Mouse (Mus musculus) lung, adult 2 months (tissue): ENCODE data around the gene Limch1. TPM values are rescaled to one million over a fixed set of nuclear protein-coding genes. Genes with fewer than 3 reads are reported as not detected.

Experiments used
- DNase-seq: peaks from one replicate; pipeline ENCODE4 v3.0.0; 2022
- H3K4me1 ChIP-seq: fragments of 200-500 bp; 2 replicates; pipeline ENCODE4 v1.6.1; 2011; ENCODE audit warnings: low read length; ENCODE audit not compliant: control insufficient read depth, insufficient read depth
- H3K4me3 ChIP-seq: fragments of 200-500 bp; replicated peaks from 2 replicates; pipeline ENCODE3; 2011; ENCODE audit warnings: low read depth, mild to moderate bottlenecking, control low read depth, low read length; ENCODE audit errors: extremely low read depth
- CTCF ChIP-seq: fragments of 200-500 bp; IDR thresholded peaks from 2 replicates; pipeline ENCODE4 v1.5.1; 2011; ENCODE audit warnings: mild to moderate bottlenecking, low read length, control low read depth; ENCODE audit not compliant: insufficient read depth
- POLR2A ChIP-seq: fragments of 200-500 bp; IDR thresholded peaks from 2 replicates; pipeline ENCODE4 v1.6.1; 2011; ENCODE audit warnings: low read depth, mild to moderate bottlenecking, control low read depth, low read length, borderline replicate concordance; ENCODE audit errors: extremely low read depth
- WGBS: fragments of 180-500 bp; shearing (Covaris S2); methylation state at CpG from one replicate; pipeline ENCODE4 v1.1.7; 2018; 5-methylcytosine and 5-hydroxymethylcytosine counted together
- polyA plus RNA-seq: library from polyadenylated mRNA; depleted of rRNA; stranded (reverse); fragments of >200 nt; gene quantifications from 2 replicates; pipeline ENCODE4 v1.2.3, GENCODE M21; 2012; rRNA removed

Gene Limch1
- polyA plus RNA-seq, 1 experiment: 242 TPM

DNA sequence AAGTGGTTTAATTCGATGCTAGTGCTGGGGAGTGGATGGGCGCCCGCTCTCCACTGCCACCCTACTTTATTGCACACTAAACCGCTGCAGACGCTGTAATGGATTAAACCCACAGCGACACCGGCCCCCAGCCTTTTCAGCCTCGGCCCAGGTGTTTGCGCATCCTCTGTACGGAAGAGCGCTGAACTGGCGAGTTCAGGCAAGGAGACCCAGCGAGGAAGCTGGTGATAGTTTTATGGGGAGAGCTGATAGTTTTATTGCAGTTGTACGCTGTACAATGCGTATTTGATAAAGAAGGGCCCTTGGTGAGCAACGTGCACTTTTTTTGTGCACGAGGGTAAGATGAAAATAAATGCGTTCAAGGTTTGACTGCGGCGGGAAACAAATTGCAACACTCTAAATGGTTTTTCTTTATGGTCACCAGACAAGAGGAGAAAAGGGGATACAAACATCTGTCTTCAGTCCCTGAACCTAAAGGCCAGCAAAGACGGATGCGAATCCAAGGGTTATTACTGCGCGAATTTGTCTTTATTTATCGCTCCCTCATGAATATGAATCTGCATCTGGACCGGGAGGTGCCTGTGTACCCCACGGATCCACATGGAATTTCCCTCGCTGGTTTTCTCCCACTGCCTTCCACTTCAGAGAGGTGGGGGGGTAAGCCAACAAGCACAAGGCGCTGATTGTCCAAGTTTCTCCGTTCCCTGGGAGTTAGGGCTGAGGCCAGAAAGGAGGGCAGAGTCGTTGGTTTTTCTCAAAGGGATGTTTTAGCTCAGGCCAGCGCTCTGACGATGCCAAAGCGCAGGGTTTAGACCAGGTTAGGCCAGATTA, 355.2 kb downstream of the Limch1 start:
- Histone ChIP-seq H3K4me3 (no peak overlapping the region), H3K4me1 (no peaks in the 10 kb centered on the region)
- TF ChIP-seq CTCF (no peak), POLR2A (no peak)
- DNase-seq: no peak
- 8% methylated on average over 34 of the region's 34 CpGs for WGBS

DNA sequence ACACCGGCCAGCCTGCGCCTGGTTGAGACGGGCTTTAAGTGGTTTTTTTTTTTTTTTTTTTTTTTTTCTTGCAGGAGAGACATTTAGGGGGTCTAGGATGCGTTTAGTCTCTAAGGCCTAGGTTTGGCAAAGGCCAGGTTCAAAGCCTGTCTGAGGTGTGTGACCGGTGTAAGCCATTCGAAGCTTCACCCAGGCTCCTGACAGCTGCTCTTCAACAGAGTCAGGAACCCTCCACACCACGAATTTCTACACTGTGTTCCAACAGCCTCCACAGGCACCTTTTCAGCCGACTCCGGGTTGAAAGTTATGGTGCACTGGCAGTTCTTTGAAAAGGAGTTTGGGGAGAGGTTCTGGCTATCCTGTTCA, 355.8 kb downstream of the Limch1 start:
- DNase-seq: no peak
- 6% methylated on average over 9 of the region's 9 CpGs for WGBS
- no peak overlapping the region for H3K4me3 ChIP-seq
- H3K4me1 ChIP-seq: no peaks in the 10 kb centered on the region
- TF ChIP-seq POLR2A (no peak), CTCF (no peak)

DNA sequence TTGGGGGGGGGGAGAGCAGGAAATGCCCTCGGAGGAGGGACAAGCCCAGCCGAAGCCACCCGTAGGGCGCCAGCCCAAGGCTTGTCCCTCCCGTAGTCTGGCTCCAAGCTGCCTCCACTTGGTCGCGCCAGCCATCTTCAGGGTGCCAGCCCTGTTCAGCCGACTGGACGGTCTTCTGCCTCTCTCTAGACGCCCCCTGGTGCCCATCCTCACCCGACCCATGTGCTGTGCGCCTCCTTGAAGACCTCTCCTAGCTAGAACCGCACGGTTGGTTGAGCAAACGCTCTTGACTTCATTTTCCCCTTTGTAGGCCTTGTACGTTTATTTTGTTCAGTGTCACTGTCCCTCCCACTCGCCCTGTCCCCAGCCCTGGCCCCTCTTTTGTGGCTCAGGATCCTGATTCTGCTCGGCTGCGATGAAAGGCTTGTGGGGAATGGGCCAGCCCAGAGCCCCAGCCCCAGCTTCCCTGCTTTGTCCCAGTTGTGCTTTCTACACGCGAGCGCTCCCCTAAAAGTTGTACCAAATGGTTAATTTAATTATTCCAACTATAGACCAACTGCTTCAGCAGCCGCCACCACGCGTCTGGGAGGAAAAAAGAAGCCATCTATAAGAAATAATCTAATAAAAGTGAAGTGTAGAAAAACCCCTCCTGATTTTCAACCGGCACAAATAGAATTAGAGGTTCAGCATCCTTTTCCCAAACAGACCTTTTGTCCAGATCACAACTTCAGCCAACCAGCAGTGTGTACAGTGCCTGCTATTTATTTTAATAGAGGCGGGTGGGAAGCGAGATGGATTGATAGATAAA, 356.4 kb downstream of the Limch1 start:
- WGBS: 5% methylated on average over 28 of the region's 28 CpGs
- Histone ChIP-seq H3K4me1 (no peaks in the 10 kb centered on the region), H3K4me3 (no peak overlapping the region)
- TF ChIP-seq CTCF (no peak), POLR2A (no peak)
- no peak for DNase-seq

DNA sequence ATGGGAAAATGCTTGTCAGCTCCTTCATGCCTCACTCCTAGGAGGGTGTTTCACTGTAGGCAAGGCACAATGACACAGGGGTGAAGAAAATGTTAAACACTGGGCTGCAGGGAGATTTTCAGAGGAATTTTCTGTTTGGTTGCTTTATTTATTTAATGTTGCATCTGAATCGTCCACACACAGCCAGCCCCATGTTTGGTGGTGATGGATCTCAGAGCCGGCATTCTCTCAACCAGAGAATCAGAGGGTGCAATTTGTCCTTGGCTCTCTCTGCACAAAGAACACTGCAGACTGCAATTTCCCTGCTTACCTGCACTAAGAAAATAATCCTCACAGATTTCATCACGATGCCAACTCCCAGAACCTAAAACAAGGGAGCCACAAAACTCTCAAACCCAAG, 357.4 kb downstream of the Limch1 start:
- DNase-seq: no peak
- Histone ChIP-seq H3K4me3 (no peak overlapping the region), H3K4me1 (no peaks in the 10 kb centered on the region)
- 10% methylated on average over 3 of the region's 3 CpGs for WGBS
- TF ChIP-seq POLR2A (no peak), CTCF (no peak)

DNA sequence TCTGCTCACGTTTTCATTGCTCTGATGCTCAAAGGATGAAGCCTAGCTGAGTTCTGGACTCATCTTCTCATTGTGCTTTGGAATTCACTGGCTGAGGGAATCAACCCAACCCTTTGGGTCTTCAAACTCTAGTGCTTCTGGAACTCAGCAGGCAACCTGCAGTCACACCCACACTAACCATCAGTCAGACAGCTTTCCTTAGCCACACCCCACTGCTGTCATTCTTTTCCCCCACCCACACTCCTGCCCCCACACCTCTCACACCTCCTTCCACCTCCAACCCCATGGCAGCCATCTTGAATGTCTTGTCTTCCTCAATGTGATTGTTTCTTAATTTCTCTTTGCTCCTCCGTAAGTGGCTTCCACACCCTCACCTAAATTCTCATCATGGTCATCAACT, 360.6 kb downstream of the Limch1 start:
- TF ChIP-seq POLR2A: no peak
- no peak for TF ChIP-seq CTCF
- WGBS: 73% methylated on average over 2 of the region's 2 CpGs

More for the DNA sequence above, 360.6 kb downstream of the Limch1 start:
- Histone ChIP-seq H3K4me1 (no peaks in the 10 kb centered on the region), H3K4me3 (no peak overlapping the region)
- no peak for DNase-seq

Other genes starting within 250 kb of the Limch1 start
- gene Apbb2, start 127.0 kb upstream of the Limch1 start, polyA plus RNA-seq: 11.7 and 24.6 TPM in 2 replicates
- gene Uchl1, start 69.7 kb upstream of the Limch1 start, polyA plus RNA-seq: 8.0 and 9.3 TPM in 2 replicates